Mouse (Mus musculus) heart, embryonic 13.5 days (tissue): ENCODE data around the gene Tacc2. TPM values are rescaled to one million over a fixed set of nuclear protein-coding genes. Genes with fewer than 3 reads are reported as not detected.
"Not testable (repeated sequence)": the region's sequence is repeated elsewhere in the genome, so short reads cannot be mapped to it uniquely, and the experiment has no call there.

Experiments
- ATAC-seq: fragments of 200-750 bp; cut with Nextera tagmentation; 2 replicates; pipeline ENCODE4 v1.8.0; 2017; ENCODE audit warnings: moderate TSS enrichment; ENCODE audit not compliant: insufficient number of reproducible peaks, low FRiP score, low TSS enrichment; ENCODE audit errors: extremely low read depth
- H3K27ac ChIP-seq: fragments of 300-500 bp; sonication (generic); replicated peaks from 2 replicates; pipeline ENCODE4 v1.5.1; 2015; ENCODE audit warnings: moderate library complexity, mild to moderate bottlenecking, inconsistent platforms
- H3K27me3 ChIP-seq: fragments of 300-500 bp; sonication (generic); replicated peaks from 2 replicates; pipeline ENCODE4 v1.6.1; 2015; ENCODE audit warnings: mild to moderate bottlenecking, inconsistent platforms
- H3K36me3 ChIP-seq: fragments of 300-500 bp; sonication (generic); 2 replicates; pipeline ENCODE4 v1.6.1; 2015; ENCODE audit warnings: mild to moderate bottlenecking, inconsistent platforms
- H3K4me1 ChIP-seq: fragments of 300-500 bp; sonication (generic); 2 replicates; pipeline ENCODE4 v1.6.1; 2015; ENCODE audit warnings: inconsistent platforms
- H3K4me2 ChIP-seq: fragments of 300-500 bp; sonication (generic); 2 replicates; pipeline ENCODE4 v1.6.1; 2015; ENCODE audit warnings: inconsistent platforms, mild to moderate bottlenecking, moderate library complexity
- H3K4me3 ChIP-seq: fragments of 300-500 bp; sonication (generic); 2 replicates; pipeline ENCODE4 v1.5.1; 2015; ENCODE audit warnings: moderate library complexity, mild to moderate bottlenecking, inconsistent platforms
- H3K9ac ChIP-seq: fragments of 300-500 bp; sonication (generic); 2 replicates; pipeline ENCODE4 v1.6.1; 2015; ENCODE audit warnings: inconsistent platforms, mild to moderate bottlenecking, moderate library complexity
- H3K9me3 ChIP-seq: fragments of 300-500 bp; sonication (generic); 2 replicates; pipeline ENCODE4 v1.6.1; 2016; ENCODE audit warnings: inconsistent platforms
- WGBS: fragments of 180-500 bp; shearing (Covaris S2); methylation state at CpG from one replicate; pipeline ENCODE4 v1.1.7; 2015; ENCODE audit warnings: mixed read lengths; 5-methylcytosine and 5-hydroxymethylcytosine counted together
- polyA plus RNA-seq: library from polyadenylated mRNA; unstranded; fragments of >200 nt; fragmentation: Nextera tagmentation; extraction: Ambion mirVana; gene quantifications from 2 replicates; pipeline ENCODE4 v1.2.1, GENCODE M21; 2015

The Tacc2 gene
- polyA plus RNA-seq, 1 experiment from 2014 or later: 42.5 TPM

DNA sequence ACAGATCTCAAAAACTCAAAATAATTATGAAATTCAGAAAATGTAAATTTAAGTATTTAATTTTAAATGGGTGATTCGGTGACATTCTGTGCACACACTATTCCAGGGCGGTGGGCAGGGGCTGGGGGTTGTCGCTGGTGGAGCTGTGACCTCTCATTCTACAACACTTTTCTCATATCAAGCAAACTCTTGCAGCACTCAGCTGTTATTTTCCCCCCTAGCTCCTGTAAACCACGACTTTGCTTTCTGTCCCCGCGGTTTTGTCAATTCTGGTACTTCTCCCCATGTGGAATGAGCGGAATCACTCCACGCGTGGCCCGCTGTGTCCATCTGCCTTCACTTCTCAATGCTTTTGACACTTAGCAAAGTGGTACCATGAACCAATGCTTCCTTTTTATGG is 3.5 kb upstream of the Tacc2 start:
- Histone ChIP-seq H3K4me2 (no peak overlapping the region), H3K4me1 (peaks cover 24% of the 10 kb centered on the region), H3K9ac (no peak overlapping the region), H3K27me3 (no peaks in the 10 kb centered on the region), H3K4me3 (no peak overlapping the region), H3K9me3 (no peaks in the 10 kb centered on the region), H3K36me3 (no peaks in the 10 kb centered on the region), H3K27ac (no peak overlapping the region)
- ATAC-seq: no peak
- WGBS: 89% methylated on average over 10 of the region's 10 CpGs

DNA sequence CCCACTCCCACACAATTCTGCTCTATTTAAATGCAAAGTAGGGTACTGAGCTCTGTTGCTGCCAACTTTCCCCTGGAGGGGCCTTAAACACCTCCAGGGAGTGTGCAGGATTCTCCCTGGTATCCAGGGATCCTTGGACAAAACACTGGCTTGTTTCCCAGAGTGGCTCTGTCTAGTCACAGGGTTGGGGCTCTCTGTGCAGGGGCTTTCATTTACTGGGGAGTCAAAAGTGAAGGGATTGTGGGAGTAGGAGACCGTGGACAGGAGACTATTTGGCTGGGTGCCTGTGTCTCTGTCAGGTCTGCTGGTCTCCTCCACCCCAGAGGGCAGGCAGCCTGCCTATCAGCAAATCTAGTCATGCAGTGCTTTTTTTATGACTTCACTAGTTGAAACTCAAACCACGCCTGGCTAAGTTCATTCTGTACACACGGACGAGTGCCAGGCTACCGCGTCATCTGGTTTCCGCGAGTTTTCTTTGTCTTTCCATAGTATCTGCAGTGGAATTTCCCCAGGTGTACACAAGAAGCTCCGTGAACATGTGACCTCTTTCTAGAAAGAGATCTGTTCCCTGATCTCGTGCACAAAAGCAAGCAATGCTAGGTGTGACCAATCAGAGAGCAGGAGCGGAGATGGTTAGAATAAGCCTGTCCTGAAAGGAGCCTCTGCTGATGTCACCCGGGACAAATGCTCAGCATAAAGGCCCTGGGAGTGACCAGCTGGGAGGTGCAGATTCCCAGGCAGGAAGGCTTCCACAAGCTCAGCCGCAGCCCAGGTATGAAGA is 2.8 kb upstream of the Tacc2 start:
- Histone ChIP-seq H3K9ac (no peak overlapping the region), H3K4me3 (no peak overlapping the region), H3K27me3 (no peaks in the 10 kb centered on the region), H3K4me1 (peaks cover 18% of the 10 kb centered on the region), H3K27ac (0 out of 2 replicates have a peak overlapping the region, but pooled peaks have one; percentile 4), H3K4me2 (0 out of 2 replicates have a peak overlapping the region, but pooled peaks have one; percentile 13), H3K9me3 (no peaks in the 10 kb centered on the region), H3K36me3 (no peaks in the 10 kb centered on the region)
- 49% methylated on average over 13 of the region's 13 CpGs for WGBS
- no peak for ATAC-seq

- Histone ChIP-seq H3K27me3 (no peaks in the 10 kb centered on the region), H3K9me3 (0 out of 2 replicates have a peak, but pooled peaks cover 5% of the 10 kb centered on the region), H3K27ac (no peak overlapping the region), H3K36me3 (no peaks in the 10 kb centered on the region), H3K4me1 (peaks cover 17% of the 10 kb centered on the region), H3K9ac (peak overlapping the region; percentile 77), H3K4me3 (peak overlapping the region; percentile 49), H3K4me2 (peak overlapping the region; percentile 70)
- ATAC-seq: no peak
- 9% methylated on average over 10 of the region's 10 CpGs for WGBS
Measured at GRCm38 (mm10) chr7:130576981-130577380, 257 bp upstream of the Tacc2 start.

DNA sequence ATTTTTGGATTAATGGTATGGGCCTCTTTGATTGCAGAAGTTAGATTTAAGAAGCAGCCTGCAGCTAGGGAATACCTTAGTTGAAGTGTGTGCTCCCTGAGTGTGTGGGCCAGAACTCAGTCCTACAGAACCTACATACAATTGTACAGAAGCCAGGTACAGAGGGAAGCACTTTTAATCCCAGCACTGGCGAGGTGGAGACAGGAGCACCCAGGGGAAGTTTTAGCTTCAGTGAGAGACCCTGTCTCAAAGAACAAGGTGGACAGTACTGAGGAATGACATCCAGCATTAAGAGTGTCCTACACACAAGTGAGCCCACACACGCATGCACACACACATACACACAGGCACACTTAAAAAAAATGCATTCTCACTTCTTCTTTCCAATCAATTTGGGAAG is 828 bp downstream of the Tacc2 start:
- Histone ChIP-seq H3K9me3 (0 out of 2 replicates have a peak, but pooled peaks cover 5% of the 10 kb centered on the region), H3K4me3 (no peak overlapping the region), H3K9ac (no peak overlapping the region), H3K36me3 (no peaks in the 10 kb centered on the region), H3K27ac (no peak overlapping the region), H3K27me3 (no peaks in the 10 kb centered on the region), H3K4me1 (peaks cover 17% of the 10 kb centered on the region), H3K4me2 (no peak overlapping the region)
- ATAC-seq: no peak
- WGBS: 82% methylated on average over 2 of the region's 2 CpGs

GRCm38 (mm10) chr7:130578607-130579006 is 1.4 kb downstream of the Tacc2 start:
- ATAC-seq: no peak
- no peak overlapping the region for H3K27ac ChIP-seq
- H3K9ac ChIP-seq: no peak overlapping the region
- H3K4me1 ChIP-seq: peaks cover 17% of the 10 kb centered on the region
- 0 out of 2 replicates have a peak, but pooled peaks cover 5% of the 10 kb centered on the region for H3K9me3 ChIP-seq
- WGBS: 83% methylated on average over 5 of the region's 5 CpGs
- H3K36me3 ChIP-seq: no peaks in the 10 kb centered on the region
- no peaks in the 10 kb centered on the region for H3K27me3 ChIP-seq
- no peak overlapping the region for H3K4me3 ChIP-seq
- H3K4me2 ChIP-seq: no peak overlapping the region

DNA sequence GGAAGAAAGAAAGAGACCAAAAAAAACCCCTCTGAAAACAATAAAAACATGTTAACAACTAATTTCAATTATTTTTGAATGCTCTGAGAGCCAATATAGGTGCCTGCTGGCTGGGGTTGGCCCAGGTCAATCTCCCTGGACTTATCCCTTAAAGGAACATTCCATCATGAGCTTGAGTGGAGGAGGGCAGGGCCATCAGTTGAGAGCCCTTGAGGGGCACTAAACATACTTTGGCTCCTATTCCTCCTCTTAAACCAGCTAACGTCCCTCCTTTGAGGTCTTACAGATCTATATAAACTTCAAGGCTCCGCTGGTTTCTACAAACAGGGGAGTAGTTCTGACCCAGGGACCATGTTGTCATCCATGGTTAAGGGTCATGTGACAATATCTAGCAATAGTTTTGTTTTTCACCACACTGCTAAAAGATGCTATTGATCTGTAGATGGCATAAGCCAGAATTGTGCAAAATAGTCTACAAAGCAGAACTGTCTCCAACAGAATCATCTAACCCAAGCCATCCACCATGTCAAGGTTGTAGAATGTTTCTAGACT is 9.4 kb downstream of the Tacc2 start:
- Histone ChIP-seq H3K27me3 (no peaks in the 10 kb centered on the region), H3K4me3 (no peak overlapping the region), H3K4me1 (peaks cover 9% of the 10 kb centered on the region; the same call in 1 of the 2 replicates), H3K27ac (no peak overlapping the region), H3K36me3 (no peaks in the 10 kb centered on the region), H3K4me2 (no peak overlapping the region), H3K9ac (no peak overlapping the region), H3K9me3 (no peaks in the 10 kb centered on the region)
- no peak for ATAC-seq
- 67% methylated on average over 2 of the region's 2 CpGs for WGBS

GRCm38 (mm10) chr7:130590081-130590828 is 13.0 kb downstream of the Tacc2 start:
- Histone ChIP-seq H3K27me3 (no peaks in the 10 kb centered on the region), H3K4me2 (no peak overlapping the region), H3K36me3 (no peaks in the 10 kb centered on the region), H3K9ac (no peak overlapping the region), H3K27ac (peak overlapping the region; percentile 36; the same call in 1 of the 2 replicates), H3K4me1 (peaks cover 9% of the 10 kb centered on the region; the same call in 1 of the 2 replicates), H3K4me3 (no peak overlapping the region), H3K9me3 (no peaks in the 10 kb centered on the region)
- WGBS: 60% methylated on average over 13 of the region's 13 CpGs
- no peak for ATAC-seq

DNA sequence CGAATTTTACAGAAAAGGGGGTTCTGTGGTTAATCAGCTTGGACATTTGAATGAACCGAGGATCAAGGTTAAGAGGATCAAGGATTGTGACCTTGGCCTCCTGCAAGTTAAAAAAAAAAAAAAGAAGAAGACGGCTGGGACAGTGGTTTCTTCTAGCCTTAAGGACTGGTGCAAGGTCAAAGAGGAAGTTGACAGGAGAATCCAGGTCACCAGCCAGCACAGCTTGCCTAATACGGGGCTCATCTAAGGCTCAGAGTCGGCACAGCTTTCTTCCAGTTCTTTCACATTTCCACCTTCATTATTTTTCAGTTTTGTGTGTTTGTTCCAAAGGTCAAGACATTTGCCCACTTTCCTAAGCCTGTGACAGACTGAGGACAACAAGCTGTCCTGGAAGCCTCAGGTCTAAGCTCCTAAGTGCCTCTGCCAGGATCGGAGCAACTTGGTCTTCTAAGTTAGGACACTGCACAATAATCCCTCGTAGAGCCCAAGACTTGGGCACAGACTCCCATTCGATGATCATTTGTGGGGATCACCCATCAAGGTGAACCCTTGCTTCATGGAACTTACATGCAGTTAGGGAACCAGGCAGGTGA is 13.7 kb downstream of the Tacc2 start:
- Histone ChIP-seq H3K27ac (peak overlapping the region; percentile 36; the same call in 1 of the 2 replicates), H3K4me2 (no peak overlapping the region), H3K4me1 (peaks cover 9% of the 10 kb centered on the region; the same call in 1 of the 2 replicates), H3K36me3 (no peaks in the 10 kb centered on the region), H3K27me3 (no peaks in the 10 kb centered on the region), H3K9me3 (no peaks in the 10 kb centered on the region), H3K9ac (no peak overlapping the region), H3K4me3 (no peak overlapping the region)
- ATAC-seq: no peak
- 68% methylated on average over 8 of the region's 8 CpGs for WGBS

GRCm38 (mm10) chr7:130592975-130593374 is 15.7 kb downstream of the Tacc2 start:
- not testable (repeated sequence) for H3K9ac ChIP-seq, H3K4me3 ChIP-seq, H3K27ac ChIP-seq, H3K27me3 ChIP-seq, H3K4me2 ChIP-seq, H3K36me3 ChIP-seq, H3K9me3 ChIP-seq
- H3K4me1 ChIP-seq: peaks cover 15% of the 10 kb centered on the region; the same call in 1 of the 2 replicates
- WGBS: no CpG with 5 or more reads among the region's 11 CpGs
- 0 out of 2 replicates have a peak, but pooled peaks have one; percentile 4 for ATAC-seq

DNA sequence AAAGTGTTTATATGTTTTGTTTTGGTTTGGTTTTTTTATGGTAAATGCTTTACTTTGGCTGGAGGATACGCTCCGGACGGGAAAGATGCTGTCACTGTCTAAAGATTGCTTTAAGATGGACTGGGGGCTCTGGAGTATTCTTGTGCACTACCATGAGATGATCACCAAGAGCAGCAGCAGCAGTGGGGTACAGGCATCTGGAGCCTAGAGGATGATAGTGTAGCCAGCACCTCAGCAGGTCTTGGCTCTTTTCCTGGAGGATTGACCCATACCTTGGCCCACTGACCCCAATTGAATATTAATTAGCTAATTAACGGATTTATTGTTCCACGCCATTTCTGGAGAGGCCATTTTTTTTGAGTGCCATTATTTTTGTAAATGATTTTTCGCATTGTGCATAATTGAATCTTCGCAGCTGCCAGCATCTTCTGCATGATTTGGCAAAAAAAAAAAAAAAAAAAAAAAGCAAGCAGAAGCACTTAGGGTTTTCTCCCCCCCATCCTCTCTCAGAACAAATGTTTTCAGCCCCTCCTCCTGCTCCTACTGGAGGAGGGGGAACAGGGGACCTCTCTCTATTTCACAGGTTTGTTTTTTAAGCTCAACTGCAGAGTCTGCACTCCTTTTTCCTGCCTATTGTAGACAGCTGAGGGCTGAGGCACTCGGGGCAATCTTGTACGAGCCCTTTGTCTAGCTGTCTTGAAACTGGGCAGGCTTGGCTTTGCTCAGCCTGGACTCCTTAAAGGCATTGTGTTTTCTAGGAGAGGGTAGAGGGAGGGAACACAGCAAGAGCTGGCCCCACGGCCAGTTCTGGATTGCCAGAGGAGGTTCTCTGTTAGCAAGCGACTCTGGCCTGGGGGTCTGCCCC is 16.4 kb downstream of the Tacc2 start:
- not testable (repeated sequence) for H3K27ac ChIP-seq, H3K9ac ChIP-seq, H3K9me3 ChIP-seq, H3K4me3 ChIP-seq, H3K27me3 ChIP-seq, H3K36me3 ChIP-seq, H3K4me2 ChIP-seq
- peaks cover 15% of the 10 kb centered on the region; the same call in 1 of the 2 replicates for H3K4me1 ChIP-seq
- WGBS: 75% methylated on average over 9 of the region's 11 CpGs
- ATAC-seq: 0 out of 2 replicates have a peak, but pooled peaks have one; percentile 29
